Mouse (Mus musculus) forebrain, embryonic 13.5 days (tissue): Measurements from ENCODE around the gene Mybph. TPM values are rescaled to one million over a fixed set of nuclear protein-coding genes. Genes with fewer than 3 reads are reported as not detected.
A peak's percentile ranks its signal among the peaks of the same experiment; 100 is the strongest.

Experiments used
- ATAC-seq: fragments of 200-750 bp; cut with Nextera tagmentation; 2 replicates; pipeline ENCODE4 v1.8.0; 2017
- H3K27ac ChIP-seq: fragments of 300-500 bp; sonication (generic); 2 replicates; pipeline ENCODE4 v1.5.1; 2015; ENCODE audit warnings: inconsistent platforms, mild to moderate bottlenecking, moderate library complexity
- H3K27me3 ChIP-seq: fragments of 300-500 bp; sonication (generic); 2 replicates; pipeline ENCODE4 v1.6.1; 2015; ENCODE audit warnings: mild to moderate bottlenecking, inconsistent platforms
- H3K36me3 ChIP-seq: fragments of 300-500 bp; sonication (generic); 2 replicates; pipeline ENCODE4 v1.6.1; 2015; ENCODE audit warnings: mild to moderate bottlenecking, inconsistent platforms; ENCODE audit not compliant: poor library complexity, severe bottlenecking
- H3K4me1 ChIP-seq: fragments of 300-500 bp; sonication (generic); 2 replicates; pipeline ENCODE4 v1.6.1; 2015; ENCODE audit warnings: inconsistent platforms
- H3K4me2 ChIP-seq: fragments of 300-500 bp; sonication (generic); 2 replicates; pipeline ENCODE4 v1.6.1; 2015; ENCODE audit warnings: inconsistent platforms, mild to moderate bottlenecking, moderate library complexity
- H3K4me3 ChIP-seq: fragments of 300-500 bp; sonication (generic); 2 replicates; pipeline ENCODE4 v1.5.1; 2015; ENCODE audit warnings: mild to moderate bottlenecking, inconsistent platforms
- H3K9ac ChIP-seq: fragments of 300-500 bp; sonication (generic); 2 replicates; pipeline ENCODE4 v1.6.1; 2015; ENCODE audit warnings: mild to moderate bottlenecking, inconsistent platforms
- H3K9me3 ChIP-seq: fragments of 300-500 bp; sonication (generic); replicated peaks from 2 replicates; pipeline ENCODE4 v1.6.1; 2016; ENCODE audit warnings: inconsistent platforms
- WGBS: fragments of 180-500 bp; shearing (Covaris S2); methylation state at CpG from one replicate; pipeline ENCODE4 v1.1.7; 2015; 5-methylcytosine and 5-hydroxymethylcytosine counted together
- polyA plus RNA-seq: library from polyadenylated mRNA; unstranded; fragments of >200 nt; fragmentation: Nextera tagmentation; extraction: Ambion mirVana; gene quantifications from 2 replicates; pipeline ENCODE4 v1.2.1, GENCODE M21; 2015

Mybph gene
- polyA plus RNA-seq, 1 experiment from 2014 or later: not detected

DNA sequence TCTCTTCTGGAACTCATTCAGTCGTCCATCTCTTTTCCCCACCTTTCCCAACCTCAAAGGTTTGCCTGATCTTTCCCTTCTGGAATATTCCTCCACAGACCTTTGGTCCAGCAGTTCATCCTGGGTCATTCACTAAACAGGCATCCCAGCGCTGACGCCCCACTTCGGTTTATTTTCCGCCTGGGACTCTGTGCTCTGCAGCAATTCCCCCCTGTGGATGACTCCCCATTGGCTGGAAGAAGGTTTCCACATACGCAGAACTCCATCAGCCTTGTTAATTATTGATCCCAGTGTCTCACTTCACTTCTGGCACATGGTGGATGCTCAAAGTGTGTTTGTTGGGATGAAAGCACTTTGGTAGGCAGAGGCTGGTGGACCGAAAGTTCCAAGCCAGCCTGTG lies 29.8 kb upstream of the Mybph start:
- WGBS: 88% methylated on average over 7 of the region's 7 CpGs
- Histone ChIP-seq H3K27ac (no peak overlapping the region), H3K9me3 (no peaks in the 10 kb centered on the region), H3K27me3 (no peaks in the 10 kb centered on the region), H3K4me3 (no peak overlapping the region), H3K36me3 (no peaks in the 10 kb centered on the region), H3K4me1 (no peaks in the 10 kb centered on the region), H3K9ac (no peak overlapping the region), H3K4me2 (no peak overlapping the region)
- no peak for ATAC-seq

DNA sequence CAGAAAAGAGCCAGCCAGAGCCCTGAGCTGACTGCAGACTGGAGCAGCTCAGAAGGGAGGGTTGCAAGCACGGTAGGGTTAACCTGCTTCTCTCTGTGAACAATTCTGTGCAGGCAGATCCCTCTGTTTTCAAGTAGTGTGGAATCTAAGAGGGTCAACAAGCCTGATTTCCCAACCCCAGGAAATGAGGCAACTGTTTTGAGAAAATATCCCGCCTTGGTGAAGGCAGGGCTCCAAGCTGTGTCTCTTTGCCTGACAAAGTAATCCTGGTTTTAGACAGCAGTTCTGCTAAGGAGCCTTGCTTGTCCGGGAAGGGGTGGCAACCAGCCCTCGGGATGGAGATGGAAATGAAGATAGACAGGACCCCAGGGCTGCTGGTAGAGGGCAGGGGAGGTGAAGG lies 28.8 kb upstream of the Mybph start:
- H3K9ac ChIP-seq: no peak overlapping the region
- H3K27ac ChIP-seq: no peak overlapping the region
- no peak overlapping the region for H3K4me2 ChIP-seq
- no peaks in the 10 kb centered on the region for H3K27me3 ChIP-seq
- no peaks in the 10 kb centered on the region for H3K36me3 ChIP-seq
- ATAC-seq: no peak
- H3K4me3 ChIP-seq: no peak overlapping the region
- 67% methylated on average over 4 of the region's 4 CpGs for WGBS
- no peaks in the 10 kb centered on the region for H3K4me1 ChIP-seq
- H3K9me3 ChIP-seq: no peaks in the 10 kb centered on the region

DNA sequence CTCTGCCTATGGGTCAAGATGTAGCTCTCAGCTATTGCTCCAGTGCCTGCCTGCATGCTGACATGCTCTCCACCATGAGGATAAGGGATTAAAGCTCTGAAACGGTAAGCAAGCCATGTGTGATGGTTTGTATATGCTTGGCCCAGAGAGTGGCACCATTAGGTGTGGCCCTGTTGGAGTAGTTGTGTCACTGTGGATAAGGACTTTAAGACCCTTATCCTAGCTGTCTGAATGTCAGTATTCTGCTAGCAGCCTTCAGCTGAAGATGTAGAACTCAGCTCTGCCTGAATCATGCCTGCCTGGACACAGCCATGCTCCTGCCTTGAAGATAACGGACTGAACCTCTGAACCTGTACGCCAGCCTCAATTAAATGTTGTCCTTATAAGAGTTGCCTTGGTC lies 26.7 kb upstream of the Mybph start:
- ATAC-seq: no peak
- Histone ChIP-seq H3K4me1 (no peaks in the 10 kb centered on the region), H3K9ac (no peak overlapping the region), H3K27me3 (no peaks in the 10 kb centered on the region), H3K27ac (no peak overlapping the region), H3K9me3 (no peaks in the 10 kb centered on the region), H3K4me2 (no peak overlapping the region), H3K36me3 (no peaks in the 10 kb centered on the region), H3K4me3 (no peak overlapping the region)
- WGBS: 89% methylated on average over 3 of the region's 3 CpGs

DNA sequence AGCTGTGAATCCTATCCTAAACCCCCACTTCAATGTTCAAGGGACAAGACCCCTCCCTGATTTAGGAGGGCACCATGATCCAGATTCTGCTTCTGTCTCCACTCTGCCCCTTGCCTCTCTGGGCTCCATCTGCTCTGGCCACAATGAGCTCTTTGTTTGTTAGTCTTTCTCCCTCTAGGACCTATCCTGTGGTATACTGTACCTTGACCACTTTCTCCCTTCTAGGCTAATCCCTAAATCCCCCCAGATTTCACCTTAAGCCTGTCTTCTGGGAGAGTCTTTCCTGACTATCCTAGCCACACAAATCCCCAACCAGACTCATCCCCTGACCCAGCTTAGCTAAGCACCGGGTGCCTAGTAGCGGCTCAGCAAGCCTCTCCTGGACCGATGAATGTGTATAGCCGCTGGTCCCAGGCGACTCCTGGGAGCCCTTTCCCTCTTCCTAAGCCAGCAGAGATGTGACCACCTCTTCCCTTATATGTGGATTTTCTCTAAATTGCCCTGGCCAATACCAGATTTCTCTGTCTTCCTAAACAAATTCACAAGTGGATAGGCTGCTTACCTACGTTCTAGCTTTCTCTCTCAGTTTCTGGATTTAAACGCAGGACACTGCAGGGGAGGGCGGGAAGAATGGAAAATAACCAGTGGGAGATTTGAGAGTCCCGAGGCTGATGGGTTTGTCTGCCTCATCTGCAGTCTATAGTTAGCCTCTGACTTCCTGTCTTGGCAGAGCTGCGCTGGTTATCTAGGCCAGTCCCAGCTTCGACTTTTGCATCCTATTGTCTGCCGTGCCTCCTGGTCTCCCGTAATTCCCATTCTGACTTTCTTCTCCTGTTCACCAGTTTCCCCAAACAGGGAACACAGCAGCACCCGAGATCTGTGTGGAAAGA lies 25.6 kb upstream of the Mybph start:
- no peak for ATAC-seq
- Histone ChIP-seq H3K9me3 (no peaks in the 10 kb centered on the region), H3K36me3 (no peaks in the 10 kb centered on the region), H3K4me2 (no peak overlapping the region), H3K4me3 (no peak overlapping the region), H3K9ac (no peak overlapping the region), H3K4me1 (no peaks in the 10 kb centered on the region), H3K27me3 (no peaks in the 10 kb centered on the region), H3K27ac (no peak overlapping the region)
- WGBS: 49% methylated on average over 14 of the region's 14 CpGs

DNA sequence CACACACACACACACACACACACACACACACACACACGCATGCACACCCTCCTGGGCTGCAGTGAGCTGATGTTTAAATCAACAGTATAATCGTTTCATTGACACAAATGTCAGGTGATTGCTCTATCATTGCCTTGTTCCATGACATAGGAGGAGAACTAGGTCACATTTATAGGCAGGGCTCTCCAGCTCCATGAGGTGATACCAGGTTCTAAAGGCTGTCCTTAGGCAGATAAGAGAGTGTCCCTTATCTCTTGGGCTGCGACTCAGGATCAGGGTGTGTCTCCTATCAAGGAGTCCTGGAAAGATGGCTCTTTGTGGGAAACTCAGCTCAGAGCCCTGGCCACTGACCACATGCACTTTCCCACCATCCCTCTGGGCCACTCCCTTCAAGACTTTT lies 24.7 kb upstream of the Mybph start:
- Histone ChIP-seq H3K4me3 (no peak overlapping the region), H3K4me2 (no peak overlapping the region), H3K4me1 (no peaks in the 10 kb centered on the region), H3K9ac (no peak overlapping the region), H3K36me3 (no peaks in the 10 kb centered on the region), H3K9me3 (no peaks in the 10 kb centered on the region), H3K27me3 (no peaks in the 10 kb centered on the region), H3K27ac (no peak overlapping the region)
- ATAC-seq: no peak
- 87% methylated on average over 3 of the region's 3 CpGs for WGBS

DNA sequence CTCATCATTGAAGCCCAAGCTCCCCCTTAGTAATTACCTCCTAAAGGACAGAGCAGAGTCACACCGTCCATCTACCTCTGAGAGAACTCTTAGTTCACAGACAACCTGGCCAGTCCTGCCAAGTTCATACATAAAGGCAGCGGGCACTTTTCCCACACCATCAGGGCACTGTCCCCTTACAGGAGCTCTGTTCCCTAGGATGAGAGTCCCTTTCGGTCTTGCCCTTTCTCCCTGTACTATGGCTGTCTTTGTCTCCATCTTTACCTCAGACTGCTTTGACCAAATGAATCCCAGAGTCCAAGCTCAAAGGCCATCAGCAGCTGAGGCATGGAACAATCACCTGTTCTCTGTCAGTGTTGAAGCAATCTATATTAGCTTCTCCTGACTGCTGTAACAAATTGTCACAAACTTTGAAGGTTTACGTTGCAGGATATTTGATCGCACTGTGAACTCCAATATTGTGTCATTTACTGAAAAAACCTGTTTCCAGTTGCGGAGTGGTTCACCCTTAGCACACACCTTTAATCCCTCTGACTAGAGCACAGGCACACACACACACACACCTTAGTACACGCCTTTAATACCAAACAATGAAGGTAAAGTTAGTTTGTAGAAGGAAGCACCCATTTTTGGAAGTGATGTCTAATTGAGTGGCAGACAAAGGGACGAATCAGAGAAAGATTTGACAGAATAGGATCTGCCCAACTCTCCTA lies 24.1 kb upstream of the Mybph start:
- Histone ChIP-seq H3K9me3 (no peaks in the 10 kb centered on the region), H3K9ac (no peak overlapping the region), H3K36me3 (no peaks in the 10 kb centered on the region), H3K4me2 (no peak overlapping the region), H3K27ac (no peak overlapping the region), H3K4me3 (no peak overlapping the region), H3K4me1 (no peaks in the 10 kb centered on the region), H3K27me3 (no peaks in the 10 kb centered on the region)
- WGBS: 86% methylated on average over 8 of the region's 8 CpGs
- ATAC-seq: no peak

DNA sequence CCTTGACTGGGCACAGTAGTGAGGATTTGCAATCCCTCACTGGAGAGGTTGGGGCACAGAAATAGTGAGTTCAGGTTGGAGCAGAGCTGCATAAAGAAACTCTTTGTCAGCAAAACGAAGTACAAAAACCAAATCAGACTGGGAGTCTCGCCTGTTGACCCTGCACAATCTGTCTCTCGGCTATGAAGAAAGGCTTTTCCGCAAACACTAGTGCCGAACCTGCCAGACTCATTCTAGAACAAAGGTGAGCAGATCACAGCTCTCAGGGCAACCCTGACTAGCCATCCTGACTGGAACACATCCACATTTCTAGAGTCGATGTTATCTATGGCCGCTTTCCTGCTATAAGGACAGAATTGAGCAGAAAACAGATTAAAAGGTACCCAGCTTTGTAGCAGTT lies 20.2 kb upstream of the Mybph start:
- H3K9me3 ChIP-seq: no peaks in the 10 kb centered on the region
- no peaks in the 10 kb centered on the region for H3K36me3 ChIP-seq
- no peak overlapping the region for H3K4me2 ChIP-seq
- no peaks in the 10 kb centered on the region for H3K27me3 ChIP-seq
- no peak overlapping the region for H3K27ac ChIP-seq
- H3K4me1 ChIP-seq: no peaks in the 10 kb centered on the region
- no peak overlapping the region for H3K4me3 ChIP-seq
- H3K9ac ChIP-seq: no peak overlapping the region
- 56% methylated on average over 7 of the region's 7 CpGs for WGBS
- ATAC-seq: no peak

DNA sequence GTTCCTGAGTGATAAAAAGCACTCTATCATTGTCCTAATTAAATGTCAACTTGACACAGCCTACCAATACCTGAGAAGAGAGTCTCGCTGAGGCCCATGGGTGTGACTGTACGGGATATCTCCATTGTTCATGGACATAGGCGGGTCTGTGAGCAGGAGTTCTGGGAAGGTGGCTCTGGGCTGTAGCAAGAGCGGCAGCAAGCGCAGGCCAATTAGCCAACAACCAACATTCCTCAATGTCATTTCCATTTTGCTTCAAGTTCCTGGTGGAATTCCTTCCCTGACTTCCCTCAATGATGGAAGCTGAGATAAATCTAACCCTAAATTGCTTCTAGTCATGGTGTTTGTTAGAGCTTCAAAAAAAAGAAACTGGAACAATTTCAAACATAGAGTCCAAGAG lies 15.3 kb upstream of the Mybph start:
- Histone ChIP-seq H3K27ac (no peak overlapping the region), H3K9ac (no peak overlapping the region), H3K36me3 (no peaks in the 10 kb centered on the region), H3K9me3 (no peaks in the 10 kb centered on the region), H3K4me2 (no peak overlapping the region), H3K4me1 (peaks cover 17% of the 10 kb centered on the region), H3K27me3 (0 out of 2 replicates have a peak, but pooled peaks cover 9% of the 10 kb centered on the region), H3K4me3 (no peak overlapping the region)
- ATAC-seq: no peak
- 90% methylated on average over 5 of the region's 5 CpGs for WGBS

DNA sequence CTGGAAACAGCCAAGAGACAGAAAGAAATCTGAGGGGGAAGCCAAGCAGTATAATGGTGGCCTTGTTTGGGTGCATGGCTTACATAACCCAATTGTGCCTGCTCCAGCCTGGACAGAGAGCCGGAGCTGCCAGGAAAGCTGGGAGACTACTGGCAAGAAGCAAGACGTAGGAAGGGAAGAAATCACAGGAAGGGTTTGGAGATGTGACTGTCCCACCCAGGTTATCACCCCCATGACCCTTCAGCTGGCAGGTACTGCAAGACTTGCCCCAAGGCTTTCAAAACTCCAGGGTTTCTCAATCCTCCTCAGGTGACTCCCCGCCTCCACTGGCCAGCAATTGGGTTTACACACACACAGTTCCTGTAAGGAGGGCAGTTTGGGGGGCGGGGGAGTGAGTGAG lies 11.2 kb upstream of the Mybph start, which contains the start of gene Chil1:
TSS of gene Chil1 (plus strand) at position 152 of the 400 bp plus-strand sequence.
- no peaks in the 10 kb centered on the region for H3K36me3 ChIP-seq
- 0 out of 2 replicates have a peak, but pooled peaks cover 9% of the 10 kb centered on the region for H3K27me3 ChIP-seq
- H3K9ac ChIP-seq: no peak within 1 kb of the TSS
- 0 out of 2 replicates have a peak within 1 kb of the TSS, but pooled peaks have one; percentile 6 for H3K27ac ChIP-seq
- no peak; the same call in 1 of the 2 replicates for ATAC-seq
- no peak within 1 kb of the TSS for H3K4me3 ChIP-seq
- H3K4me1 ChIP-seq: peaks cover 17% of the 10 kb centered on the region
- H3K4me2 ChIP-seq: no peak within 1 kb of the TSS
- 47% methylated on average over 4 of the region's 4 CpGs for WGBS
- no peaks in the 10 kb centered on the region for H3K9me3 ChIP-seq

DNA sequence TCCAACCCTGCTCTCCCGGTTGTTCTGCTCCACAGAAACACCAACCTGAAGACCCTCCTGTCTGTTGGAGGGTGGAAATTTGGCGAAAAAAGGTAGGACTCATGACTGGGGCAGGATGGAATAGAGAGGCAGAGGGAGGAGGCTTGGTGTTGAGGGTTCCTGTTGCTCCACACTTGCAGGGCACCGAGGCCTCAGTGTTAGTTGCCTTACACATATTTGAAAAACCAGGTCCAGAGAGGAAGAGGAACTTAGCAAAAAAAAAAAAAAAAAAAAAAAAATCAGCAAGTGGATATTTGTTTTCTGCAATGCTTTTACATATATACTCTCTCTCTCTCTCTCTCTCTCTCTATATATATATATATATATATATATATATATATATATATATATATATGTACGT lies 9.2 kb upstream of the Mybph start:
- Histone ChIP-seq H3K9me3 (no peaks in the 10 kb centered on the region), H3K9ac (no peak overlapping the region), H3K4me2 (no peak overlapping the region), H3K27me3 (0 out of 2 replicates have a peak, but pooled peaks cover 9% of the 10 kb centered on the region), H3K27ac (no peak overlapping the region), H3K4me1 (peaks cover 21% of the 10 kb centered on the region), H3K36me3 (no peaks in the 10 kb centered on the region), H3K4me3 (no peak overlapping the region)
- 90% methylated on average over 4 of the region's 4 CpGs for WGBS
- ATAC-seq: no peak

DNA sequence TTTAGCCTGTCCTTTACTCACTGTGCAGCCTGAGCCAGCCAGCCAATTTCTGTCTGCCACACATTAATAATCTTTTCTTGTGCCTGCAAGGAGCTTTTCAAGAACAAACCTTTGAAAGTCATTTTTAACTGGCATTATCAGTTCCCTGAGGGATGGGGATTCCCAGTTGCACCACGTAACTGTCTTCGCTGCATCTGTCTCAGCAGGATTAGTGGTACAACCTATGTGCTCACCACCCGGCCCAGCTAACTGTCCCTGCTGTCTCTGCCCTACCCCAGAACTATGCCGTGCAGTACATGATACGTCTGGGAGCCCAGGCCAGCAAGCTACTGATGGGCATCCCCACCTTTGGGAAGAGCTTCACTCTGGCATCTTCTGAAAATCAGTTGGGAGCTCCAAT lies 5.0 kb upstream of the Mybph start:
- 86% methylated on average over 5 of the region's 5 CpGs for WGBS
- ATAC-seq: no peak

DNA sequence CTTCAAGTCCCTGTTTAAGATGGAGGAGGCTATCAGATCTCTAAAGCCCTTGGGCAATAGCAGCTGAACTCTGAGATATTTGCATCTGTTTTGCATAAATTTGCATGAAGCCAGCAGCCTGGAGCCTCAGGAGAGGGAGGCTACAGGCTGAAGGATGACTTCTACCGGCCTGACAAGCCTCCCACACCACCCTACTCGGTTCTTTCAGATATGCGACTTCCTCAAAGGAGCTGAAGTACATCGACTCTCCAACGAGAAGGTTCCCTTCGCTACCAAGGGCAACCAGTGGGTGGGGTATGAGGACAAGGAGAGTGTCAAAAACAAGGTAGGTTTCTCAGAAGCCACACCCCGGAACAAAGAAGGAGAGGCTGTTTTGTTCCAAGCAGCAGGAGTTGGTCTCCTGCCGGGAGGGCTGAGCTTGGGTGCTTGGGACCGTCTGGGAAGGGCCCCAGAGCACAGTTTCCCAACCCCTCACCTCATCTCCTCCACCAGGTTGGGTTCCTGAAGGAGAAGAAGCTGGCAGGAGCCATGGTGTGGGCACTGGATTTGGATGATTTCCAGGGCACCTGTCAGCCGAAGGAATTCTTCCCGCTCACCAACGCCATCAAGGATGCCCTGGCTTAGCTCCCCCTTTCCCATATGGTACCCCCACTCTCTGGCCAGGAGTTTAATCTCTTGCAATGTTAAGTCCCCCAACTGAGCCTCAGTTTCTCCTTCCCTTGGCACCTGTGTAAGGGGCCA lies 4.1 kb upstream of the Mybph start:
- Histone ChIP-seq H3K9me3 (no peaks in the 10 kb centered on the region), H3K9ac (no peak overlapping the region), H3K27ac (peak overlapping the region; percentile 21; the same call in 1 of the 2 replicates), H3K4me1 (peaks cover 16% of the 10 kb centered on the region), H3K36me3 (no peaks in the 10 kb centered on the region), H3K27me3 (no peaks in the 10 kb centered on the region), H3K4me2 (peak overlapping the region; percentile 24), H3K4me3 (no peak overlapping the region)
- peak; percentile 55; the same call in 1 of the 2 replicates for ATAC-seq
- 29% methylated on average over 12 of the region's 12 CpGs for WGBS

More for the DNA sequence above, 5.0 kb upstream of the Mybph start:
- H3K4me3 ChIP-seq: no peak overlapping the region
- H3K27me3 ChIP-seq: no peaks in the 10 kb centered on the region
- H3K9me3 ChIP-seq: no peaks in the 10 kb centered on the region
- no peak overlapping the region for H3K4me2 ChIP-seq
- H3K27ac ChIP-seq: no peak overlapping the region; the same call in 1 of the 2 replicates
- no peaks in the 10 kb centered on the region for H3K36me3 ChIP-seq
- no peak overlapping the region for H3K9ac ChIP-seq
- H3K4me1 ChIP-seq: peaks cover 16% of the 10 kb centered on the region
